Mouse (Mus musculus): Measurements from ENCODE around the gene Pitx2.

GRCm38 (mm10) chr3:129151096-129151685 is 48.5 kb upstream of the Pitx2 start:
- TF ChIP-seq CTCF (IDR thresholded peaks at IDR 0.05; ENCODE audit: low read depth, low read length) (no peak), POLR2AphosphoS5 (IDR thresholded peaks at IDR 0.05; ENCODE audit: insufficient replicate concordance, low read depth, low read length) (no peak), GATA1 (IDR thresholded peaks at IDR 0.05; ENCODE audit: borderline replicate concordance, low read length) (no peak), GATA2 (IDR thresholded peaks at IDR 0.05; ENCODE audit: borderline replicate concordance, low read depth, low read length) (no peak)

Data from G1E (cell line).